Mouse (Mus musculus): Measurements from ENCODE around the gene Hif3a.

The Hif3a gene

GRCm38 (mm10) chr7:16992451-16992807, 69.8 kb downstream of the Hif3a start, which contains the start of gene Ccdc8:
Gene Ccdc8, plus strand, starts transcription at chr7:16992708.
- in situ Hi-C loops (cut with MboI, MseI) = no loop called here

- in situ Hi-C loops (cut with MboI, MseI) = no loop called here
Observed at GRCm38 (mm10) chr7:16991681-16992450, 70.4 kb downstream of the Hif3a start.

- in situ Hi-C loops (cut with MboI, MseI) = no loop called here
Observed at GRCm38 (mm10) chr7:16990006-16990744, 72.1 kb downstream of the Hif3a start.

- in situ Hi-C loops (cut with MboI, MseI) = no loop called here
Observed at GRCm38 (mm10) chr7:16988405-16988804, 73.8 kb downstream of the Hif3a start.

- in situ Hi-C loops (cut with MboI, MseI) = no loop called here
Observed at GRCm38 (mm10) chr7:16987541-16988149, 74.6 kb downstream of the Hif3a start.

- in situ Hi-C loops (cut with MboI, MseI) = no loop called here
Observed at GRCm38 (mm10) chr7:16982859-16983568, 79.2 kb downstream of the Hif3a start, which contains the start of gene Gm42372. Gene Gm42372, plus strand, starts transcription at chr7:16983086.

All from regulatory T cell (primary cell).